Mouse (Mus musculus) sigmoid colon, adult 10 weeks (tissue): ENCODE measurements around the gene Nuak2. TPM values are rescaled to one million over a fixed set of nuclear protein-coding genes. Genes with fewer than 3 reads are reported as not detected.

Experiments
- polyA plus RNA-seq: library from polyadenylated mRNA; stranded (reverse); fragments of 350-450 nt; fragmentation: Illumina TruSeq; extraction: RNeasy Lipid Tissue Mini Kit (QIAGEN cat#74804); gene quantifications from one replicate; pipeline ENCODE4 v1.2.3, GENCODE M21; 2014; ENCODE audit warnings: low read depth, low replicate concordance

Gene Nuak2
- polyA plus RNA-seq: 20.2 TPM

DNA sequence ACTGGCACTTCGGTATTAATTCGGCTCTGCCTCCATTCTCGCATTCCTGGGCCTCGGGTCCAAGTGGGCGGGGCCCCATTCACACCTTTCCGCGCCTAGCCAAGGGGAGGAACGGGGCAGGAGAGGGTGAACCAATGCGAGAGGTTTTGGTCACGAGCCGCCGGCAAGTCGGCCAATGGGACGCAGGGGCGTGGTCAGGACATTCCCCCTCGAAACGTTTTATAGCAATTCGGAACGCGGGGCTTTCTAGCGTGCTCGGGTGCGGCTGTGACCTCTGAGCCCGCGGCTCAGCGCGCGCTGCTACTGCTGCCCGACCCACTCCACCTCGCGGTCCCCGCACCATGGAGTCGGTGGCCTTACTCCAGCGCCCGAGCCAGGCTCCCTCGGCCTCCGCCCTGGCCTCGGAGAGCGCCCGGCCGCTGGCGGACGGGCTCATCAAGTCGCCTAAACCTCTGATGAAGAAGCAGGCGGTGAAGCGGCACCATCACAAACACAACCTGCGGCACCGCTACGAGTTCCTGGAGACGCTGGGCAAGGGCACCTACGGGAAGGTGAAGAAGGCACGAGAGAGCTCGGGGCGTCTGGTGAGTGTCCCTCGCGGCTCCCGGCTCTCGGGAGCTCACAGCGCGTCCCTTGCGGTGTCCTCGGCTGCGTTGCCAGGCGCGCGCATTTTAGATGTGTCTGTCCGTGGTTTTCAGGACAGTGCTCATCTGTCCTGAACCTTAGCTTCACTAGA, at the start of gene Nuak2:
Gene Nuak2 (plus strand): TSS at position 238 of the 736 bp plus-strand sequence.

GRCm38 (mm10) chr1:132298425-132298800, 17.5 kb upstream of the Nuak2 start, which contains the start of gene Klhdc8a:
Gene Klhdc8a (plus strand): TSS chr1:132298626.

Other genes with a start within 250 kb of the Nuak2 start
- 189 TPM for gene Mfsd4a, start 248.1 kb upstream of the Nuak2 start, polyA plus RNA-seq
- gene Cdk18, start 176.4 kb upstream of the Nuak2 start, polyA plus RNA-seq: 1.2 TPM
- not detected for gene Lemd1, start 124.7 kb upstream of the Nuak2 start, polyA plus RNA-seq
- not detected for gene AC124108.1, start 124.7 kb upstream of the Nuak2 start, polyA plus RNA-seq
- gene Gm10188, start 86.4 kb upstream of the Nuak2 start, polyA plus RNA-seq: not detected
- gene Klhdc8a, start 17.5 kb upstream of the Nuak2 start, polyA plus RNA-seq: 0.47 TPM
- gene Tmcc2, start 75.2 kb downstream of the Nuak2 start, polyA plus RNA-seq: 0.47 TPM
- gene Dstyk, start 101.4 kb downstream of the Nuak2 start, polyA plus RNA-seq: 15.1 TPM
- 44.6 TPM for gene Rbbp5, start 161.2 kb downstream of the Nuak2 start, polyA plus RNA-seq
- gene Tmem81, start 190.1 kb downstream of the Nuak2 start, polyA plus RNA-seq: 3.7 TPM
- not detected for gene Cntn2, start 227.1 kb downstream of the Nuak2 start, polyA plus RNA-seq